Mouse (Mus musculus) liver, embryonic 14.5 days (tissue): Measurements from ENCODE around the gene Ccdc170. TPM values are rescaled to one million over a fixed set of nuclear protein-coding genes. Genes with fewer than 3 reads are reported as not detected.
A peak's percentile ranks its signal among the peaks of the same experiment; 100 is the strongest.

Experiments
- ATAC-seq: fragments of 200-750 bp; cut with Nextera tagmentation; 2 replicates; pipeline ENCODE4 v1.8.0; 2017; ENCODE audit warnings: moderate number of reproducible peaks, mild to moderate bottlenecking, moderate library complexity; ENCODE audit not compliant: insufficient read depth
- DNase-seq, 3 experiments: peaks; one replicate each; pipeline ENCODE4 v3.0.0-alpha.2; 2012 to 2013; ENCODE audit warnings: low read depth in 3 of 3, low spot score in 3 of 3
- H3K27ac ChIP-seq: fragments of 300-500 bp; sonication (generic); 2 replicates; pipeline ENCODE4 v1.5.1; 2014; ENCODE audit warnings: moderate library complexity, mild to moderate bottlenecking, control low read depth, inconsistent platforms
- H3K27me3 ChIP-seq: fragments of 300-500 bp; sonication (generic); 2 replicates; pipeline ENCODE4 v1.6.1; 2014; ENCODE audit warnings: mild to moderate bottlenecking, low read length, moderate library complexity; ENCODE audit not compliant: control insufficient read depth, insufficient read depth
- H3K36me3 ChIP-seq: fragments of 300-500 bp; sonication (generic); replicated peaks from 2 replicates; pipeline ENCODE4 v1.6.1; 2014; ENCODE audit warnings: low read depth; ENCODE audit not compliant: control insufficient read depth, insufficient read depth
- H3K4me1 ChIP-seq, 2 experiments: fragments of 200-500 bp in 1 of 2; fragments of 300-500 bp in 1 of 2; sonication (generic) in 1 of 2; replicated peaks; 2 replicates each; pipeline ENCODE4 v1.6.1; 2012 to 2014; ENCODE audit warnings: antibody characterized with exemption in 1 of 2, inconsistent platforms in 1 of 2, low read length in 1 of 2; ENCODE audit not compliant: control insufficient read depth in 2 of 2, insufficient read depth in 2 of 2
- H3K4me2 ChIP-seq: fragments of 300-500 bp; sonication (generic); 2 replicates; pipeline ENCODE4 v1.6.1; 2014; ENCODE audit warnings: low read depth, mild to moderate bottlenecking, control low read depth, moderate library complexity
- H3K4me3 ChIP-seq, 2 experiments: fragments of 200-500 bp in 1 of 2; fragments of 300-500 bp in 1 of 2; sonication (generic) in 1 of 2; 2 replicates each; pipeline ENCODE4 v1.5.1; 2012 to 2014; ENCODE audit warnings: low read depth in 2 of 2, low read length in 2 of 2, mild to moderate bottlenecking in 2 of 2, control low read depth in 1 of 2, inconsistent platforms in 1 of 2, moderate library complexity in 1 of 2; ENCODE audit not compliant: insufficient read depth in 1 of 2
- H3K9ac ChIP-seq: fragments of 300-500 bp; sonication (generic); replicated peaks from 2 replicates; pipeline ENCODE4 v1.6.1; 2014; ENCODE audit warnings: mild to moderate bottlenecking, control low read depth, moderate library complexity
- H3K9me3 ChIP-seq: fragments of 300-500 bp; sonication (generic); 2 replicates; pipeline ENCODE4 v1.6.1; 2016; ENCODE audit warnings: low read length, mixed read lengths; ENCODE audit not compliant: control insufficient read depth
- CTCF ChIP-seq: IDR thresholded peaks from 2 replicates; pipeline ENCODE4 v1.5.1; 2016; ENCODE audit warnings: antibody characterized with exemption, low read depth, control low read depth
- EP300 ChIP-seq: IDR thresholded peaks from 2 replicates; pipeline ENCODE4 v1.6.1; 2016; ENCODE audit warnings: antibody characterized with exemption, low read depth
- WGBS: fragments of 180-500 bp; shearing (Covaris S2); extraction: QIAGEN DNeasy Blood & Tissue Kit; methylation state at CpG from one replicate; pipeline ENCODE4 v1.1.7; 2014; ENCODE audit not compliant: insufficient replicate concordance; 5-methylcytosine and 5-hydroxymethylcytosine counted together
- polyA plus RNA-seq, 2 experiments: library from polyadenylated mRNA; depleted of rRNA in 1 of 2; stranded (reverse) in 1 of 2; unstranded in 1 of 2; fragments of >200 nt; fragmentation: Nextera tagmentation in 1 of 2; extraction: Ambion mirVana in 1 of 2; gene quantifications; 2 replicates each; pipeline versions ENCODE4 v1.2.1 to v1.2.3; 2012 to 2014

Ccdc170 gene
- polyA plus RNA-seq, 2 experiments = not detected

DNA sequence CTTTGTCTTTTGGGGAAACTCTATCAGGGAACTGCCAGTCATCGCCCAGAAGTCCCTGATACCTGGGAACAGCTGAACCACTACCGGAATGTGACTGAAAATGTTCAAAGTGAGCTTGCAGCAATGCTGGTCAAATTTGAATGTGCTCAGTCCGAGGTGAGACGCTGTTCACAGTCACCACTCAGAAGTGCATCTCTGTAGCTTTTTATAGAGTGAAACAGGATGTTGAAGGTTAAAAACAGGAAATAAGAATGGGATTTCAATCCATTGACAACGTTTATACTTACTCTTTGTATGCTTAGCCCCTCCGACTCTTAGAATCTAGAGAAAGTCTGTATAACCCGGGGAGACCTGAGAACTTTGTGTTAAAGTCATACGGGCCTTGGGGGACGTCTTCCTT lies 30.4 kb downstream of the Ccdc170 start:
- Histone ChIP-seq H3K9ac (no peak overlapping the region), H3K4me3 (no peak overlapping the region), H3K27me3 (no peaks in the 10 kb centered on the region), H3K4me1 (no peaks in the 10 kb centered on the region), H3K9me3 (no peaks in the 10 kb centered on the region), H3K4me2 (no peak overlapping the region), H3K27ac (no peak overlapping the region), H3K36me3 (no peaks in the 10 kb centered on the region)
- ATAC-seq = no peak
- WGBS = 48% methylated on average over 9 of the region's 9 CpGs
- TF ChIP-seq EP300 = no peak
- no peak for TF ChIP-seq CTCF
- DNase-seq = no peak

DNA sequence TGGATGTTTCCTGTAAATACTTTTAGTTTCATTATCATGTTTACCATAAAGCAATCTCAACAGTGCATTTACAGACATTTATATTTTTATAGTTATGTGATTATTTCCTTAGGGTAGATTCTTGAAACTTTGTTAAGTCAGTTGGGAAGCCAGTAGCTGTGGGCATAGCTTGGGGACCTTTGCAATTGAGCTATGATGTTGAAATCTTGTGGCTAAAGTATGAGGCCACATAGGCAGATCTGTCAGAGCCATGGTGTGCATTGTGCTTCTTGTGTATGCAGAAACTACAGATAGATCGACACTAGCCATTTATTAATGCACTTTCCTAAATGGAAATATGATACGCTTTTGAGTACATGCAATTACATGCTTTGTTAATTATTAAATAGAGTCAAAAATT lies 35.3 kb downstream of the Ccdc170 start:
- H3K36me3 ChIP-seq = no peaks in the 10 kb centered on the region
- no peak overlapping the region for H3K4me3 ChIP-seq
- no peak overlapping the region for H3K9ac ChIP-seq
- WGBS = 52% methylated on average over 2 of the region's 2 CpGs
- DNase-seq (no peak), ATAC-seq (no peak)
- H3K4me2 ChIP-seq = no peak overlapping the region
- no peaks in the 10 kb centered on the region for H3K27me3 ChIP-seq
- no peak for TF ChIP-seq EP300
- no peaks in the 10 kb centered on the region for H3K4me1 ChIP-seq
- no peak overlapping the region for H3K27ac ChIP-seq
- no peaks in the 10 kb centered on the region for H3K9me3 ChIP-seq

DNA sequence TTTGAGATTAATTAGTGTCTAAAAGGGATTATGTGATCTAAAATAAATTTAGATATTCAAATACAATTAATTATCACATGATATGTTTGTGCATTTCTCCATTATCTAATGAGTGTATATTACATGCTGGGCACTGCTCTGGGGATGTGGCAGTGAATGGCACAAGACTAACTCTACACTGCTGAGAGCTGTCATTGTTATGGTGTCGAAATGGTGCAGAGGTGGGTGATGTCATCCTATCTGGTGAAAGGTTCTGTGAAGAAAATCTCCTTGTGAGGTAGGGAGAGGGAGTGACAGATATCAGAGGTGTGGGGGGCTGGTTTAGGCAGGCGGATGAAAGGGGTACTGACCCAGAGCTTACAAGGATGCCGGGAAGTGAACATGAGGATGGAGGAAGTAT lies 37.3 kb downstream of the Ccdc170 start:
- no peaks in the 10 kb centered on the region for H3K36me3 ChIP-seq
- DNase-seq (no peak), ATAC-seq (no peak)
- no peak overlapping the region for H3K4me2 ChIP-seq
- H3K9ac ChIP-seq = no peak overlapping the region
- no peaks in the 10 kb centered on the region for H3K4me1 ChIP-seq
- H3K27me3 ChIP-seq = no peaks in the 10 kb centered on the region
- no peak overlapping the region for H3K4me3 ChIP-seq
- H3K27ac ChIP-seq = no peak overlapping the region
- no peaks in the 10 kb centered on the region for H3K9me3 ChIP-seq
- TF ChIP-seq CTCF (no peak), EP300 (no peak)
- WGBS = 57% methylated on average over 3 of the region's 3 CpGs

DNA sequence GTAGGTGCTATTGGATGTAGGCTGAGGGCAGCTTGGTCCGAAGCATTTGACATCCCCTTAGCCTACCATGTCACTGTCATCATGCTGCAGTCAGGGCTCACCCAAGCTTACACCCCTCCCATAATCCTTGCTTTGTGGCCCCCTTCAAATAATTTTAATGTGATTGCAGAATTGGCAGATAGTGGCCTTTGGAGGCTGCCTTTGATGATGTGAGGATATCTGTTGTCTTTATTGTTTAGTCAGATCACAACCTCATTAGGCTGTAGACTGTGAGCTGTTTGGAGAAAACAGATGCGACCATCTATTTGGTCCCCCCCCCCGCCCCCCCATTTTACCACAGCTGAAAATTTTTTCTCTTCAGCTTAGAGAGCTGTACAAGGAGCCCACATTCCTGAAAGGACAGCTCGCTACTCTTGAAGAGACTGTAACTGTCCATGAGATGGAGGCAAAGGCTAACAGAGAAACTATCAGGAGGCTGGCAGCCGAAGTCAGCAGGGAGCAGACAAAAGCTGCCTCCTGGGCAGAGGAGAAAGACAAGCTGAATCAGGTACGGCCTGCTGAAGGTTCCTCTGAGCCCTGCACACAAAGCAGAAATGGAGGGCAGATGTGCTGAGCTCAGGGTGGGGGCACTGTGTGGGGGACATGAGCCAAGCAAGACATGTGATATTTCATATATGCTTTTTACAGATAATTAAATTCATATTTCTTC lies 38.2 kb downstream of the Ccdc170 start:
- no peaks in the 10 kb centered on the region for H3K27me3 ChIP-seq
- H3K27ac ChIP-seq = no peak overlapping the region
- no peaks in the 10 kb centered on the region for H3K36me3 ChIP-seq
- H3K9me3 ChIP-seq = no peaks in the 10 kb centered on the region
- no peak overlapping the region for H3K4me3 ChIP-seq
- H3K4me1 ChIP-seq = no peaks in the 10 kb centered on the region
- DNase-seq (no peak), ATAC-seq (no peak)
- H3K4me2 ChIP-seq = no peak overlapping the region
- no peak for TF ChIP-seq CTCF
- TF ChIP-seq EP300 = no peak
- WGBS = 59% methylated on average over 6 of the region's 6 CpGs
- H3K9ac ChIP-seq = no peak overlapping the region

DNA sequence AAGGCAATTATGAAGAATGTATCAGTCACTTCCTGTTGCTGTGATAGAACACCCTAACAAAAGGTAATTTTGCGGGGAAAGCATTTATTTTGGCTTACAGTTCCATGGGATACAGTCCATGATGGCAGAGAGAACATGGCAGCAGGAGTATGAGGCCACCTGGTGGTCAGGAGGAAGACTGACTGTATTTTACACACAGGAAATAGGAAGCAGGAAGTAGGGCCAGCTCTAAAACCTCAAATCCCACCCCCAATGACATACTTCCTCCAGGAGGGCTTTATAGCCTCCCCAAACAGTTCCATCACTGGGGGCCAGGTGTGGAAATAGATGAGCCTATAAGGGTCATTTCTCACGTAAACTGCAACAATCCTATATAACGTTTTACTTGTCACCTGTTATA lies 39.8 kb downstream of the Ccdc170 start:
- 77% methylated on average over 3 of the region's 3 CpGs for WGBS
- peak; percentile 41 for TF ChIP-seq CTCF
- no peak for TF ChIP-seq EP300

More for the DNA sequence above, 39.8 kb downstream of the Ccdc170 start:
- ATAC-seq = no peak
- Histone ChIP-seq H3K4me2 (no peak overlapping the region), H3K9ac (no peak overlapping the region), H3K4me1 (no peaks in the 10 kb centered on the region), H3K27me3 (no peaks in the 10 kb centered on the region), H3K4me3 (no peak overlapping the region), H3K27ac (no peak overlapping the region), H3K9me3 (no peaks in the 10 kb centered on the region), H3K36me3 (no peaks in the 10 kb centered on the region)
- DNase-seq = no peak
